Mouse (Mus musculus) intestine, embryonic 14.5 days (tissue): ENCODE data around the gene Gm3636. TPM values are rescaled to one million over a fixed set of nuclear protein-coding genes. Genes with fewer than 3 reads are reported as not detected.
"Not testable (repeated sequence)": the region's sequence is repeated elsewhere in the genome, so short reads cannot be mapped to it uniquely, and the experiment has no call there.

Experiments used
- ATAC-seq: fragments of 200-750 bp; cut with Nextera tagmentation; replicated peaks from 2 replicates; pipeline ENCODE4 v1.8.0; 2017; ENCODE audit warnings: low read depth, moderate number of reproducible peaks, moderate TSS enrichment, moderate library complexity; ENCODE audit not compliant: low FRiP score, low TSS enrichment
- DNase-seq: peaks from one replicate; pipeline ENCODE4 v3.0.0-alpha.2; 2018; ENCODE audit warnings: low spot score
- H3K27ac ChIP-seq: fragments of 300-500 bp; sonication (generic); 2 replicates; pipeline ENCODE4 v1.5.1; 2014; ENCODE audit warnings: low read depth, mild to moderate bottlenecking, control low read depth
- H3K27me3 ChIP-seq: fragments of 300-500 bp; sonication (generic); replicated peaks from 2 replicates; pipeline ENCODE4 v1.6.1; 2014; ENCODE audit warnings: low read length, control low read depth; ENCODE audit not compliant: control insufficient read depth, insufficient read depth
- H3K36me3 ChIP-seq: fragments of 300-500 bp; sonication (generic); 2 replicates; pipeline ENCODE4 v1.6.1; 2014; ENCODE audit warnings: low read length, control low read depth; ENCODE audit not compliant: control insufficient read depth, insufficient read depth
- H3K4me1 ChIP-seq: fragments of 300-500 bp; sonication (generic); replicated peaks from 2 replicates; pipeline ENCODE4 v1.6.1; 2014; ENCODE audit warnings: low read length, control low read depth, mixed read lengths; ENCODE audit not compliant: control insufficient read depth, insufficient read depth
- H3K4me2 ChIP-seq: fragments of 300-500 bp; sonication (generic); 2 replicates; pipeline ENCODE4 v1.6.1; 2014; ENCODE audit warnings: low read length
- H3K4me3 ChIP-seq: fragments of 300-500 bp; sonication (generic); 2 replicates; pipeline ENCODE4 v1.5.1; 2014; ENCODE audit warnings: low read depth, low read length, control low read depth, mixed read lengths
- H3K9ac ChIP-seq: fragments of 300-500 bp; sonication (generic); 2 replicates; pipeline ENCODE4 v1.6.1; 2014; ENCODE audit warnings: mild to moderate bottlenecking, low read length
- H3K9me3 ChIP-seq: fragments of 300-500 bp; sonication (generic); 2 replicates; pipeline ENCODE4 v1.6.1; 2016; ENCODE audit warnings: low read length, control low read depth; ENCODE audit not compliant: control insufficient read depth
- WGBS: fragments of 180-500 bp; shearing (Covaris S2); extraction: QIAGEN DNeasy Blood & Tissue Kit; methylation state at CpG from one replicate; pipeline ENCODE4 v1.1.7; 2014; 5-methylcytosine and 5-hydroxymethylcytosine counted together
- polyA plus RNA-seq: library from polyadenylated mRNA; unstranded; fragments of >200 nt; fragmentation: Nextera tagmentation; extraction: Ambion mirVana; gene quantifications from 2 replicates; pipeline ENCODE4 v1.2.1, GENCODE M21; 2014

Gene Gm3636
- polyA plus RNA-seq = 5.6 and 5.8 TPM in 2 replicates

DNA sequence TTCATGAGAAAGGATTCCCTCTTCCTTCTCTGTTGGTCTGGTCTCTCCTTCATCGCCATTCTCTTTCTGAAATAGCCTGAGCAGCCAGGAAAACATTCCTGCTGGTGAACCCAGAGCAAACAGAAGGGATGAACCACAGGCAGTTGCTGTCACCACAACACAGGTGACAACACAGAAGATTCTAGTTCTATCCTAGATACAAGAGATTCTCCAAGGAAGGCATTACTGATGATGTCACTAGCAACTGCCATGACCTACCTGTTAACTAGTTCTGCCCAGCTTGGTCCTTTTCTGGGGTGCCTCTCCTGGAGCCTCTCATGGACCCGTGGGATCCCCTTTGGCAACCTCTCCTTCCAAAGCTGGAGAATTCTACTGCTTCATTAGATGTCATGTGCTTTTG lies at the start of gene Gm3636:
TSS of gene Gm3636 (minus strand) at position 101 of the 400 bp plus-strand sequence.
- H3K9ac ChIP-seq, H3K9me3 ChIP-seq, H3K4me2 ChIP-seq, H3K4me1 ChIP-seq, H3K4me3 ChIP-seq, DNase-seq, H3K36me3 ChIP-seq, H3K27ac ChIP-seq, ATAC-seq, H3K27me3 ChIP-seq: not testable (repeated sequence)
- WGBS = no CpG with 5 or more reads among the region's 2 CpGs

DNA sequence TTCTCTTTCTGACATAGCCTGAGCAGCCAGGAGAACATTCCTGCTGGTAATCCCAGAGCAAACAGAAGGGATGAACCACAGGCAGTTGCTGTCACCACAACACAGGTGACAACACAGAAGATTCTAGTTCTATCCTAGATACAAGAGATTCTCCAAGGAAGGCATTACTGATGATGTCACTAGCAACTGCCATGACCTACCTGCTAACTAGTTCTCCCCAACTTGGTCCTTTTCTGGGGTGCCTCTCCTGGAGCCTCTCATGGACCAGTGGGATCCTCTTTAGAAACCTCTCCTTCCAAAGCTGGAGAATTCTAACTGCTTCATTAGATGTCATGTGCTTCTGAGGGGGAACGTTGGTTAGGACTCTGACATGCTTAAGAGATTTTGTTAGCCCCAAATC lies 32.2 kb upstream of the Gm3636 start, which contains the start of gene Gm8362:
TSS of gene Gm8362 (minus strand) at position 101 of the 400 bp plus-strand sequence.
- not testable (repeated sequence) for H3K9ac ChIP-seq
- no CpG with 5 or more reads among the region's 1 CpGs for WGBS

DNA sequence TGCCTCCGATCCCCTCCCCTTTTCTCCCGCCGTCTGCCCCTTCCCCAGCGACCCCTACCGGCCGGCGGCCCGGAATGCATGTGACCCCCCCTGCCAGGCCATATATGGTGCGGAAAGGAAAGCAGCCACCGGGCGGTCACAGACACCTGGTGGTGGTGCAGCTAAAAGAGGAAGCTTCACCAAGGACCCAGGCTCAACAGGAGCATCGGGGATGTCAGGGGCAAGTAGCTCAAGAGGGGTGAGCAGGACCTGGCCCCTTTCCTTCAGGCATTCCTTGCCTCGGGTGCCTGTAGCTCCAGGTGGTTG lies 15.1 kb upstream of the Gm3636 start:
- WGBS = 0% methylated on average over 2 of the region's 13 CpGs
- H3K36me3 ChIP-seq, ATAC-seq, H3K4me1 ChIP-seq, DNase-seq, H3K4me2 ChIP-seq, H3K27me3 ChIP-seq, H3K9me3 ChIP-seq, H3K27ac ChIP-seq, H3K9ac ChIP-seq: not testable (repeated sequence)
- 0 out of 2 replicates have a peak overlapping the region, but pooled peaks have one; percentile 28 for H3K4me3 ChIP-seq

More for the DNA sequence above, 32.2 kb upstream of the Gm3636 start, which contains the start of gene Gm8362:
- H3K4me2 ChIP-seq, H3K27ac ChIP-seq, DNase-seq, H3K9me3 ChIP-seq, H3K4me3 ChIP-seq, ATAC-seq, H3K27me3 ChIP-seq, H3K4me1 ChIP-seq, H3K36me3 ChIP-seq: not testable (repeated sequence)

DNA sequence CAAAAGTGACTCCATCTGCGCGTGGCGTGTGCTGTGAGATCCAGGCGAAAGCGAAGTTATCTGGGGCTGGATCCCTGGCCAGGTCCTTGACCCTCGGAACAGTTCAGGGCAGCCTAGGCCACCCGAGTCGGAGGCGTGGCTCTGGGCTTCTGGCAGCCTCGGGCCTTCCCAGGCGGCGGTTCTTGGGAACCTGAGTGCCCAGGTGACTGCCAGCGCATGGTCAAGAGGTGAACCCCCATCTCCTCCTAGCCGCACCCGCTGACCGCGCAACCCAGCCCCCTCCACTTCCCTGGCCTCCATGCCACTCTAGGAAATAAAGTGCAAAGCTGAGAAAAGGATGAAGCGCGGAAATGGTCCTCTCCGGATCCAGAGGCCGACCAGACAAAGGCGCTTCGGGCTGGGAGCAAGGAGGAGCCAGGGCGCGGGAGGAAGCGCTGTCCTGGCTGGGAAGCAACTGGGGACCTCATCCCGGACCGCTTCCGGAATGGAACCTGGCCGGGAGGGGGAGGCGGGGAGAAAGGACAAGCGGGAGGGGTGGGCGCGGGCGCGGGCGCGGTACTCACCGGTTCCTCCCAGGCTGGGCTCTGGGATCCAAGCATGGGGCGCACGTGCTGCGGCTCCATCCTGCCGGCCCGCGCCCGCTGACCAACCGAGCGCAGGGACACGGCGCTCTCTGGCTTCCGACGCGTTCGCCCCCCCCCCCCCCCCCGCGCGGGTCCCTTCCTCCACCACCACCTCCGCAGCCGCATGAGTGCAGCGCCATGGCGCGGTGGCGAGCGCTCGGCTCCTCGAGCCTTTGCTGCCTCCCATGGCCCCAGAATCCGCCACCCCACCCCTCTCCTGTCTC lies 14.5 kb upstream of the Gm3636 start:
- H3K9me3 ChIP-seq, H3K27me3 ChIP-seq, H3K36me3 ChIP-seq, H3K27ac ChIP-seq, H3K4me1 ChIP-seq, ATAC-seq, H3K9ac ChIP-seq: not testable (repeated sequence)
- peak; percentile 49 for DNase-seq
- Histone ChIP-seq H3K4me2 (peak overlapping the region; percentile 33; the same call in 1 of the 2 replicates), H3K4me3 (peak overlapping the region; percentile 28)
- WGBS = 0% methylated on average over 12 of the region's 67 CpGs

DNA sequence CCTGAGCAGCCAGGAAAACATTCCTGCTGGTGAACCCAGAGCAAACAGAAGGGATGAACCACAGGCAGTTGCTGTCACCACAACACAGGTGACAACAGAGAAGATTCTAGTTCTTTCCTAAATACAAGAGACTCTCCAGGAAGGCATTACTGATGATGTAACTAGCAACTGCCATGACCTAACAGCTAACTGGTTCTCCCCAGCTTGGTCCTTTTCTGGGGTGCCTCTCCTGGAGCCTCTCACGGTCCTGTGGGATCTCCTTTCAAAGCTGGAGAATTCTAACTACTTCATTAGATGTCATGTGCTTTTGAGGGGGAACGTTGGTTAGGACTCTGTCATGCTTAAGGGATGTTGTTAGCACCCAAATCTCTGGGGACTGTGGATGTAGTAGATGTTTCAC lies 22.0 kb downstream of the Gm3636 start, which contains the start of gene Gm8050:
TSS of gene Gm8050 (minus strand) at position 101 of the 400 bp plus-strand sequence.
- H3K36me3 ChIP-seq, H3K27ac ChIP-seq: not testable (repeated sequence)
- WGBS = 86% methylated on average over 1 of the region's 2 CpGs

More for the DNA sequence above, 22.0 kb downstream of the Gm3636 start, which contains the start of gene Gm8050:
- ATAC-seq, H3K4me1 ChIP-seq, H3K9me3 ChIP-seq, H3K9ac ChIP-seq, DNase-seq, H3K27me3 ChIP-seq, H3K4me2 ChIP-seq, H3K4me3 ChIP-seq: not testable (repeated sequence)

Other genes with a start within 250 kb of the Gm3636 start
- not detected in 2 replicates for gene Gm8356, start 205.0 kb downstream of the Gm3636 start, polyA plus RNA-seq
- gene Gm3629, start 151.7 kb downstream of the Gm3636 start, polyA plus RNA-seq = 0.91 TPM in 1 of 2 replicates, not detected in the other
- gene Gm3460, start 119.9 kb downstream of the Gm3636 start, polyA plus RNA-seq = not detected in 2 replicates
- gene Gm10251, start 58.2 kb downstream of the Gm3636 start, polyA plus RNA-seq = not detected in 2 replicates
- not detected in 2 replicates for gene Gm8050, start 22.1 kb downstream of the Gm3636 start, polyA plus RNA-seq
- not detected in 2 replicates for gene Gm8362, start 32.1 kb upstream of the Gm3636 start, polyA plus RNA-seq
- gene Gm3642, start 98.0 kb upstream of the Gm3636 start, polyA plus RNA-seq = not detected in 2 replicates
- gene Gm3667, start 147.6 kb upstream of the Gm3636 start, polyA plus RNA-seq = 1.2 and 1.5 TPM in 2 replicates
- gene Gm6356, start 231.5 kb upstream of the Gm3636 start, polyA plus RNA-seq = not detected in 2 replicates